Mouse (Mus musculus) heart, postnatal 10 days (tissue): ENCODE measurements at regions not wholly inside any gene's neighbourhood (a gene's known extent, or its start where the extent isn't known, plus 50 kb on each side); places are given as distances from the start of the nearest gene placed in this dataset.
A peak's percentile ranks its signal among the peaks of the same experiment; 100 is the strongest.
"Not testable (repeated sequence)": the region's sequence is repeated elsewhere in the genome, so short reads cannot be mapped to it uniquely, and the experiment has no call there.

Experiments
- DNase-seq, 2 experiments: peaks; one replicate each; pipeline ENCODE4 v3.0.0; 2021
- intact Hi-C: fragments of 180-260 bp; cut with DNase I; formaldehyde crosslinking; loops from one replicate; pipeline ENCODE4 v1.15.1; 2025

GRCm38 (mm10) chrX:70871209-70871608, 178.8 kb upstream of the Mamld1 start:
- intact Hi-C loops, result no loop called here
- DNase-seq, result no peak

GRCm38 (mm10) chrX:70881326-70881725, 168.7 kb upstream of the Mamld1 start:
- DNase-seq, result peak; percentile 18 to 20

GRCm38 (mm10) chrX:70883461-70883860, 166.6 kb upstream of the Mamld1 start:
- intact Hi-C loops, result no loop called here
- DNase-seq, result no peak

More at GRCm38 (mm10) chrX:70881326-70881725, 168.7 kb upstream of the Mamld1 start:
- intact Hi-C loops, result no loop called here

GRCm38 (mm10) chrX:70894517-70894916, 155.5 kb upstream of the Mamld1 start:
- intact Hi-C loops, result loop anchor here (10.0 kb wide), 1 partner anchor 310 kb away; no protein-coding TSS in a partner anchor
- no peak for DNase-seq

- intact Hi-C loops, result loop anchor here (10.0 kb wide), 1 partner anchor 311 kb away; no protein-coding TSS in a partner anchor
Observed at GRCm38 (mm10) chrX:70895554-70895953, 154.5 kb upstream of the Mamld1 start.

GRCm38 (mm10) chrX:70897110-70897721, 152.8 kb upstream of the Mamld1 start:
- intact Hi-C loops, result loop anchor here (10.0 kb wide), 1 partner anchor 312 kb away; no protein-coding TSS in a partner anchor
- peak; percentile 29 to 40 for DNase-seq

More at GRCm38 (mm10) chrX:70895554-70895953, 154.5 kb upstream of the Mamld1 start:
- DNase-seq, result no peak

GRCm38 (mm10) chrX:70898836-70899235, 151.2 kb upstream of the Mamld1 start:
- intact Hi-C loops, result loop anchor here (10.0 kb wide), 1 partner anchor 314 kb away; no protein-coding TSS in a partner anchor
- not testable (repeated sequence) for DNase-seq

- peak; percentile 21 to 37 for DNase-seq
- intact Hi-C loops, result loop anchor here (5.0 to 10.0 kb wide), 3 partner anchors 83 to 315 kb away; partner anchors contain the start of gene Mamld1
Observed at GRCm38 (mm10) chrX:70899720-70900479, 150.2 kb upstream of the Mamld1 start.

- DNase-seq, result no peak
- intact Hi-C loops, result no loop called here
Observed at GRCm38 (mm10) chrX:70925646-70926045, 124.4 kb upstream of the Mamld1 start.

- intact Hi-C loops, result no loop called here
Observed at GRCm38 (mm10) chrX:70931944-70932343, 118.1 kb upstream of the Mamld1 start.

GRCm38 (mm10) chrX:70945382-70945781, 104.7 kb upstream of the Mamld1 start:
- intact Hi-C loops, result no loop called here
- DNase-seq, result no peak

More at GRCm38 (mm10) chrX:70931944-70932343, 118.1 kb upstream of the Mamld1 start:
- no peak for DNase-seq

GRCm38 (mm10) chrX:70946052-70946451, 104.0 kb upstream of the Mamld1 start:
- no peak for DNase-seq
- intact Hi-C loops, result no loop called here

GRCm38 (mm10) chrX:70949232-70949631, 100.8 kb upstream of the Mamld1 start:
- intact Hi-C loops, result no loop called here
- no peak for DNase-seq

GRCm38 (mm10) chrX:70953022-70953421, 97.0 kb upstream of the Mamld1 start:
- intact Hi-C loops, result no loop called here

More at GRCm38 (mm10) chrX:70953022-70953421, 97.0 kb upstream of the Mamld1 start:
- DNase-seq, result no peak
